Mouse (Mus musculus) gastrocnemius, adult 18-20 months (tissue): ENCODE data around the gene Cldn9. TPM values are rescaled to one million over a fixed set of nuclear protein-coding genes. Genes with fewer than 3 reads are reported as not detected.
A peak's percentile ranks its signal among the peaks of the same experiment; 100 is the strongest.

Source experiments
- DNase-seq: peaks from one replicate; pipeline ENCODE4 v3.0.0; 2021; ENCODE audit warnings: low spot score
- long read RNA-seq, 2 experiments: library from polyadenylated mRNA; stranded (forward); transcript quantifications; one replicate each; pipeline ENCODE4 v2.0.0; 2021
- total RNA-seq, 2 experiments: library from RNA; stranded (reverse); gene quantifications; 2 replicates each; pipeline ENCODE4 v1.2.3; 2021

Cldn9 gene
- total RNA-seq = under 1 TPM in 1 of 2 experiments, not detected in 1; 0.21 TPM
- long read RNA-seq, experiment 1, partial matches to known transcripts = 0 of 1 reads
- long read RNA-seq, experiment 1, other reads (novel, unspliced or antisense) = 0 of 1 reads
- long read RNA-seq, experiment 2 = 0 reads

DNA sequence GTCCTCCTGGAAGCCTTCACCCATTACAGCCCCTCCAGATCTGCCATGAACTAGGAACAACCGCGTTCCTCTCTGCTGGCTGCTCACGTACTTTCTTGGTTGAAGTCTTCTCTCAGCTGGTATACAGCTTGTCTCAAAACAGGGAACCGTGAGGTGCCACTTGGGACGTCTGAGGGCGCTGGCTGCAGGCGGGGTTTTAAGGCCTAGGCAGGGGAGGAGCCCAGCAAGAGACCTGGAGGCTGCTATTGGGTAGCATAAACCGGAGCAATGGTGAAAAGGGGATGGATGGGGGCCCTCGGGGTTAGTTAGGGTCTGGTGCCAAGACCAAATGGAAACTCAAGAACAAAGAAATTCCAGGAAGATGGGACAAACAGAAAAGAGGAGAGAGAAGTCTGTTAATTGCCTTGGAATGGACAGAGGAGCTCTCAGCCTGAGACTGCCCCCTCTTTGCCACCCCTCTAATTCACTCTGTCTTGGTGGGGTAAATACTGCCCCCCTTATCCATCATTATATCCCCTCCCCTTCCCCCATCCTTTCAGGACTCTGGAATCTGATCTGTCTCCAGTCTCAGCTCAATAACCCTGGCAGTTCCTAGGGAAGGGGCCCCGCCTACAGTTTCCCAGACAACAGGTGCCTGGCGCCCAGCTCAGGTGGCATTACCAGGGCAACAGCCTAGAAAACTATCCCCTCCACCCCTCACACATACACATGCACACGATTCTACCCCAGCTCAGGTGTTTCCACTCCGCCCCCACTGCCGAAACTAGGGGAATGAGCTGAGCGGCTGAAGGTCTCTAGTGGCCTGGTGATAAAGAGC, at the start of gene Cldn9:
TSS of gene Cldn9 (minus strand) at position 171 of the 817 bp plus-strand sequence.
- DNase-seq = no peak

- no peak for DNase-seq
Measured at GRCm38 (mm10) chr17:23730441-23730840, 46.6 kb upstream of the Cldn9 start.

DNA sequence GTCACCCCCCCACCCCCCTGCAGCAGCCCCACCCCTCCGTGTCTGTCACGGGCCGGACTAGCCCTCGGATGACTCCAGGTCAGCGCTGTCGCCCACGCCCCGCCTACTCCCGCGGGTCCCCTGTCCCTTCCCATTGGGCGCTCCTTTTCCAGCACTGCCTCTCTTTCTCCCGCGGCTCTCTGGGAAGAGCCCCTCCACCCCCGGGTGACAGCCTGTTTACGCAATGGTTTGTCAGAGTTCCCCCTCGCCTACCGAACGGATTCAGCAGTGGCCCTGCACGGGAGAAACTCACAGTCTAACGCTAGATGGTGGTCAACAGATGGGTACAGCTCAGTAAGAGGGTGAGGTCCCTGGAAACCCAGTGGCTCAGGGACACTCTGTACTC, 42.9 kb upstream of the Cldn9 start:
- DNase-seq = peak; percentile 81

GRCm38 (mm10) chr17:23725999-23726757, 42.4 kb upstream of the Cldn9 start, which contains the start of gene Pkmyt1:
Gene Pkmyt1 (plus strand): TSS chr17:23726336.
- DNase-seq = peak; percentile 94

GRCm38 (mm10) chr17:23725477-23725876, 41.7 kb upstream of the Cldn9 start:
- DNase-seq = no peak

GRCm38 (mm10) chr17:23722376-23723125, 38.7 kb upstream of the Cldn9 start, which contains the start of gene 1520401A03Rik:
Gene 1520401A03Rik (minus strand): TSS chr17:23722783.
- DNase-seq = no peak

DNA sequence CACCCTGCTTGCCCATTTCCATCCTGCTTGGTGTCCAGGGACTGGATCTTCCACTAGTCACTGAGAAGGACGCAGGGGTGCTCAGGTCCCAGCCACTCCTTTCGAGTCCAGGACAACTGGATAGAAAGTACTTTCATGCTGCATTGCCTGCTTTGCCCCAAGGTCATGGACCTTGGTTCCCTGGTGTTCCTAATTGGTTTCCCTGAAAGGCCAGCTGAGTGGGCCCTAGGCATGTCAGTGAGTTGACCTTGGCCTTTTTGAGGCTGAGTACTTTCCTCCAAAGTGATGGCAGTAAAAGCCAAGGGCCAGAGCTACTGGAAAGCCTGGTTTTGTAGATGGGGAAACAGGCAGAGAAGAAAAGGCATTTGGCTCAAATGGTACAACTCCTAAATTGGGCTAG, 38.1 kb upstream of the Cldn9 start:
- no peak for DNase-seq

DNA sequence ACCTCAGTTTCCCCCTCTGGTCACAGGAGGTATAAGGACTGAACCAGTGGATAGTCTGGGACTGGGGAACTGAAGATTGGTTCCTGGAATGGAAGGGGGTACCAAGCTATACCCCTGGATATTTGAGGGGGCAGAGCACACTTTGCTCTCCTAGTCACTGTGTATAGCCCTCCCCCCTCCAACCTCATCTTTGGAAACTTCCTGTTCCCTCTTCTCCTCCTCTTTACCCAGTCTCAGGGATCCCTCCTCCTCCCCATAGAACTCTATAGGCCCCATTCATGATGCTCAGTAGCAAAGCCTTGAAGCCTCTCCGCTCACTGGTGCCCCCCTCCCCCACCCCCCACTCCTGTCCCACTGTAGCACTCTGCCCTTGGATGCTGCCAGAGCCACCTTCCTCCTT, 35.6 kb upstream of the Cldn9 start:
- DNase-seq = no peak

DNA sequence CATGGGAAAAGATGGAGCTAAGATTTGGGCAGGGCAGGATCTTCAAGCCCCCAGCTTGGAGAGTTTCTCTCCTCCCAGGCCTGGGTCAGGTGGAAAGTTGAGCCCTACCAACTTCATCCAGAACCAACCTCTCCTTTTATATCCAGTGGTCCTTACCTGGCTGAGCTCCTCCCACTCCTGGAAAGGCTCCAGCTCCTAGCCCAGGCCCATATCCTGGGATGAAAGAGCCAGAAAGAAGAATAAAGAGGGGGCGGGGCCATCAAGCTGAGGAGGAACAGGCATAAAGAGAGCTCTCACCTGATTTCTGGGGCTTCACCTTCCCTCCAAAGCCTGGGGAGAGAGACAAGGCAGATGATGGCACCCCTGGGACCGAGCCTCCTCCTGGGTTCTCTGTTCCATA, 33.2 kb upstream of the Cldn9 start:
- no peak for DNase-seq

- DNase-seq = peak; percentile 59
Measured at GRCm38 (mm10) chr17:23706212-23706611, 22.4 kb upstream of the Cldn9 start.

DNA sequence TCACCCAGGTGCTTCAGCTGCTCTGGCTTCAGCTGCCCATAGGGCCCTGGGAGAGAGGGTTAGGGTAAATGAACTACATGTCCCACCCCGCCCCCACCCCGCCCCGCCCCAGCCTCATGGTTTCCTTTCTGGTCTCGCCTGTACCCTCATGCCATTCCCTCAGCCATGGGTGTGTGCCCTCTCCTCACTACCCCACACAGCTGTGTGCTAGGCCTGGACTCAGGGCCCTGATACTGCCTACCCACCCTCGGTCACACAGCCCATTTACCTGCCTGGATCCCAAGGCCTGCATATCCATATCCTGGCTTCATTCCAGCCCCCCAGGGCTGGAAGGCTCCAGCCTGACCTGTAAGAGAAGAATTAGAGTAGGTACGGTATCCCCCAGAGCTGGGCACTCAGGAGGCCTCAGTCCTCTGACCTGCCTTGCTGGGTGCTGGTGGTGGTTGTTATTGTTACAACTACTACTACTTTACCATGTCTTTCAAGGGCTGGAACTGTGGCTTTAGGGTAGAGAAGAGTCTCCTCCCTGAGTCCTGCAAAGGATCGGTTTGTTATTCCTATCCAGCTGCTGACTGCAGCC, 21.8 kb upstream of the Cldn9 start:
- DNase-seq = no peak

- no peak for DNase-seq
Measured at GRCm38 (mm10) chr17:23704741-23705140, 20.9 kb upstream of the Cldn9 start.

- no peak for DNase-seq
Measured at GRCm38 (mm10) chr17:23703301-23703700, 19.5 kb upstream of the Cldn9 start.

DNA sequence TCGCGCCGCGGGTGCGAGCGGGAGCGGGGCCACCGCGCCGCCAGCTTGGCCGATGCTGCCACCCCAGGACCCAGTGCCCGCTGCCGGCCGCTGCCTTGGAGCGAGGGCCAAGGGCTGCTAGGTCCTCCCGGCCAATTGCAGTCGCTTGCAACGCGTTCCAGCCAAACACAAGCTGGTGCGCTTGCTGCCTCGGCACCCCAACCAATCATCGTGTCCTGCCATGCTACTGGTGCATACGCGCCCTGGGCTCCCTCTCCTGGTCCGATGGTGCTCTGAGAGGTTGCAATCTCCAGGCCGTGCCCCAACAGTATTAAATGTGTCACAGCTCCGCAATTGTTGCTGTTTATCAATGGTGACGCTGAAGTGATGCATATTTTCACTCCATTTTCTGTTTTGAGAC, 16.3 kb upstream of the Cldn9 start:
- peak; percentile 92 for DNase-seq

GRCm38 (mm10) chr17:23699131-23700077, 15.6 kb upstream of the Cldn9 start:
- peak; percentile 59 for DNase-seq

DNA sequence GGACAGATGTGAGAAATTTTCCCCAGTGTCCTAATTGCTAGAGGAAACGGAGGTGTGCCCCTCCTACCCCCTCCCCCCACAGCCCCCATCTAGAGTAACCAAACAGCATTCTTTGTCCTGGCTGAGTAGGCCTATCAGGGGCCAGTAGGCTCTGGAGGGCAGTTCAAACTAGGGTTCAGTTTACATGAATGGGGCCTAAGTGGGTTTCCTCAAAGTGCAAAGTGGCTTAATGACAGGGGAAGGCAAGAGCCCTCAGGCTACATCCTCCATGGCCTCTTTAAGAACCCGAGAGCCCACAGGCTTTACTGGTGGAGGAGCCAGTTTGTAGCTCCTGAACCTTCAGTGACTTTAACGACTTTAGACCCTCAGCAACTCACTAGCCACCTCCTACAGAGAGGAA, 12.0 kb upstream of the Cldn9 start:
- DNase-seq = no peak

DNA sequence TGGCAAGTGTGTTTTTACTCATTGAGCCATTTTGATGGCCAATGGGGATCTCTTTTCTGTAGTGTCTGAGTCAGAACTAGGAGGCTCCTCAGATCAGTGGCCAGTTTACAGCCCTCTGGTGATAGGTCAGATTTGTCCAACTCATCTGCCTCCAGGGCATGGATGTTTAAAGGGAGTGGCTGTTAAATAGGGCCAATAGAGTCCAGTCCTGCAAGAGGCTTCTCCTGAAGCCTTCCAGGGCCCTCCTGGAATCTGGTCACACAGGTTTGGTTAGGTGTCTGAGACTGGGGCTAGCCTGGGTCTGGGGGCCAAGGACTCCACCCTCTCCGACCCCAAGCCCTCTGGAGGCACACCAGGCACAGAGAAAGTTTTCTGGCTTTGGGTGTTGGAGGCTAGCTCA, 10.7 kb upstream of the Cldn9 start:
- DNase-seq = no peak

GRCm38 (mm10) chr17:23683226-23683625, 600 bp downstream of the Cldn9 start:
- DNase-seq = no peak

GRCm38 (mm10) chr17:23682530-23682929, 1.3 kb downstream of the Cldn9 start:
- no peak for DNase-seq

DNA sequence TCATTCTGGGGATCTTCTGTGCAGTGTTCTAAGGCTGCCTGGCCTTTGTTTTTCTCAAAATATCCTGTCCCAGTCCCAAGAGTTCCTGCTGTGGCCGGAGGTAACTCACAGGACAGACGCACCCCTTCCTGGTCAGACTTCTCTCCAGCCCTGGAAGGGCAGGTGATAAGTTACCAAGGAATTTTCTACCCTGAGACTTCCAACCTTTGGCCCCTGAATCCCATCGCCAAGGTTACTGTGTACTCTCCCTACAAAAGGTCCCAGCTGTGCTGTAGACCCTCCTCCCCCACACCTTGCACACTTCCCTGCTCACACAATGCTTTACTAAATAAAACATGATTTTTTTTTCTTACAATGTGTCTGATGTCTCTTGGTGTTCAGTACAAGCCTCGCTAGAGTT, 1.7 kb downstream of the Cldn9 start:
- no peak for DNase-seq
